Mouse (Mus musculus) neural tube, embryonic 12.5 days (tissue): Measurements from ENCODE around the gene Birc2. TPM values are rescaled to one million over a fixed set of nuclear protein-coding genes. Genes with fewer than 3 reads are reported as not detected.
"Not testable (repeated sequence)": the region's sequence is repeated elsewhere in the genome, so short reads cannot be mapped to it uniquely, and the experiment has no call there.

Experiments
- ATAC-seq: fragments of 200-750 bp; cut with Nextera tagmentation; 2 replicates; pipeline ENCODE4 v1.8.0; 2017; ENCODE audit warnings: low read depth, mild to moderate bottlenecking, moderate TSS enrichment, moderate library complexity; ENCODE audit not compliant: low FRiP score
- H3K27ac ChIP-seq: fragments of 300-500 bp; sonication (generic); 2 replicates; pipeline ENCODE4 v1.5.1; 2016
- H3K27me3 ChIP-seq: fragments of 300-500 bp; sonication (generic); replicated peaks from 2 replicates; pipeline ENCODE4 v1.6.1; 2016; ENCODE audit warnings: mild to moderate bottlenecking
- H3K36me3 ChIP-seq: fragments of 300-500 bp; sonication (generic); 2 replicates; pipeline ENCODE4 v1.6.1; 2016; ENCODE audit warnings: mild to moderate bottlenecking
- H3K4me1 ChIP-seq: fragments of 300-500 bp; sonication (generic); 2 replicates; pipeline ENCODE4 v1.6.1; 2016
- H3K4me2 ChIP-seq: fragments of 300-500 bp; sonication (generic); replicated peaks from 2 replicates; pipeline ENCODE4 v1.6.1; 2016; ENCODE audit warnings: mild to moderate bottlenecking
- H3K4me3 ChIP-seq: fragments of 300-500 bp; sonication (generic); 2 replicates; pipeline ENCODE4 v1.5.1; 2016
- H3K9ac ChIP-seq: fragments of 300-500 bp; sonication (generic); 2 replicates; pipeline ENCODE4 v1.6.1; 2016; ENCODE audit warnings: mild to moderate bottlenecking
- H3K9me3 ChIP-seq: fragments of 300-500 bp; sonication (generic); 2 replicates; pipeline ENCODE4 v1.6.1; 2016; ENCODE audit warnings: mild to moderate bottlenecking
- WGBS: fragments of 180-500 bp; shearing (Covaris S2); methylation state at CpG from one replicate; pipeline ENCODE4 v1.1.7; 2016; 5-methylcytosine and 5-hydroxymethylcytosine counted together
- polyA plus RNA-seq: library from polyadenylated mRNA; unstranded; fragments of >200 nt; fragmentation: Nextera tagmentation; extraction: Ambion mirVana; gene quantifications from 2 replicates; pipeline ENCODE4 v1.2.1, GENCODE M21; 2016

The Birc2 gene
- polyA plus RNA-seq, 1 experiment from 2014 or later: 41.9 TPM

GRCm38 (mm10) chr9:7866981-7867380, 30.1 kb upstream of the Birc2 start:
- not testable (repeated sequence) for H3K4me2 ChIP-seq, H3K4me3 ChIP-seq, H3K4me1 ChIP-seq, ATAC-seq, H3K9ac ChIP-seq, H3K9me3 ChIP-seq, H3K36me3 ChIP-seq, H3K27me3 ChIP-seq, H3K27ac ChIP-seq
- 81% methylated on average over 2 of the region's 2 CpGs for WGBS

- no peaks in the 10 kb centered on the region for H3K27me3 ChIP-seq
- H3K9me3 ChIP-seq: no peaks in the 10 kb centered on the region
- H3K36me3 ChIP-seq: no peaks in the 10 kb centered on the region
- H3K27ac ChIP-seq: no peak overlapping the region
- no peak overlapping the region for H3K4me2 ChIP-seq
- 90% methylated on average over 5 of the region's 5 CpGs for WGBS
- H3K4me3 ChIP-seq: no peak overlapping the region
- no peak overlapping the region for H3K9ac ChIP-seq
- no peaks in the 10 kb centered on the region for H3K4me1 ChIP-seq
- no peak for ATAC-seq
These were observed 24.1 kb upstream of the Birc2 start for GRCm38 (mm10) chr9:7860976-7861375.

GRCm38 (mm10) chr9:7855912-7856311, 19.0 kb upstream of the Birc2 start:
- Histone ChIP-seq H3K4me2 (no peak overlapping the region), H3K9me3 (no peaks in the 10 kb centered on the region), H3K4me3 (no peak overlapping the region), H3K9ac (no peak overlapping the region), H3K4me1 (no peaks in the 10 kb centered on the region), H3K36me3 (no peaks in the 10 kb centered on the region), H3K27ac (no peak overlapping the region), H3K27me3 (no peaks in the 10 kb centered on the region)
- no peak for ATAC-seq
- 63% methylated on average over 3 of the region's 3 CpGs for WGBS

GRCm38 (mm10) chr9:7855374-7855773, 18.5 kb upstream of the Birc2 start:
- H3K27me3 ChIP-seq: no peaks in the 10 kb centered on the region
- H3K4me2 ChIP-seq: no peak overlapping the region
- no peak overlapping the region for H3K9ac ChIP-seq
- H3K27ac ChIP-seq: no peak overlapping the region
- no peaks in the 10 kb centered on the region for H3K4me1 ChIP-seq
- peak; percentile 48; the same call in 1 of the 2 replicates for ATAC-seq
- H3K9me3 ChIP-seq: no peaks in the 10 kb centered on the region
- no peaks in the 10 kb centered on the region for H3K36me3 ChIP-seq
- H3K4me3 ChIP-seq: no peak overlapping the region
- WGBS: 48% methylated on average over 1 of the region's 1 CpGs

- H3K9me3 ChIP-seq, H3K9ac ChIP-seq, H3K4me1 ChIP-seq, H3K4me3 ChIP-seq, H3K27me3 ChIP-seq, H3K4me2 ChIP-seq, H3K36me3 ChIP-seq, ATAC-seq, H3K27ac ChIP-seq: not testable (repeated sequence)
- 79% methylated on average over 14 of the region's 14 CpGs for WGBS
These were observed 17.3 kb upstream of the Birc2 start for GRCm38 (mm10) chr9:7854196-7854595.

- 88% methylated on average over 4 of the region's 4 CpGs for WGBS
- Histone ChIP-seq H3K27ac (no peak overlapping the region), H3K27me3 (no peaks in the 10 kb centered on the region), H3K4me3 (no peak overlapping the region), H3K4me2 (no peak overlapping the region), H3K9ac (no peak overlapping the region), H3K4me1 (no peaks in the 10 kb centered on the region), H3K36me3 (no peaks in the 10 kb centered on the region), H3K9me3 (no peaks in the 10 kb centered on the region)
- ATAC-seq: no peak
These were observed 15.7 kb upstream of the Birc2 start for GRCm38 (mm10) chr9:7852346-7853230.

- no peak for ATAC-seq
- Histone ChIP-seq H3K27me3 (no peaks in the 10 kb centered on the region), H3K4me1 (no peaks in the 10 kb centered on the region), H3K36me3 (no peaks in the 10 kb centered on the region), H3K9ac (no peak overlapping the region), H3K27ac (no peak overlapping the region), H3K4me2 (no peak overlapping the region), H3K9me3 (no peaks in the 10 kb centered on the region), H3K4me3 (no peak overlapping the region)
- WGBS: 88% methylated on average over 8 of the region's 8 CpGs
These were observed 15.0 kb upstream of the Birc2 start for GRCm38 (mm10) chr9:7851841-7852240.

- H3K4me3 ChIP-seq: no peak overlapping the region
- H3K27me3 ChIP-seq: no peaks in the 10 kb centered on the region
- H3K4me1 ChIP-seq: no peaks in the 10 kb centered on the region
- H3K36me3 ChIP-seq: no peaks in the 10 kb centered on the region
- H3K9me3 ChIP-seq: no peaks in the 10 kb centered on the region
- WGBS: 94% methylated on average over 18 of the region's 18 CpGs
- no peak overlapping the region for H3K9ac ChIP-seq
- ATAC-seq: no peak
- no peak overlapping the region for H3K27ac ChIP-seq
- no peak overlapping the region for H3K4me2 ChIP-seq
These were observed 11.3 kb upstream of the Birc2 start for GRCm38 (mm10) chr9:7848191-7848590.

GRCm38 (mm10) chr9:7846667-7847199, 9.9 kb upstream of the Birc2 start:
- Histone ChIP-seq H3K4me1 (no peaks in the 10 kb centered on the region), H3K36me3 (no peaks in the 10 kb centered on the region), H3K27ac (no peak overlapping the region), H3K9me3 (no peaks in the 10 kb centered on the region), H3K4me3 (no peak overlapping the region), H3K9ac (no peak overlapping the region), H3K4me2 (no peak overlapping the region), H3K27me3 (no peaks in the 10 kb centered on the region)
- WGBS: 90% methylated on average over 1 of the region's 1 CpGs
- no peak for ATAC-seq

GRCm38 (mm10) chr9:7845216-7845895, 8.5 kb upstream of the Birc2 start:
- 64% methylated on average over 4 of the region's 4 CpGs for WGBS
- no peaks in the 10 kb centered on the region for H3K27me3 ChIP-seq

GRCm38 (mm10) chr9:7841221-7841620, 4.4 kb upstream of the Birc2 start:
- no peak for ATAC-seq
- Histone ChIP-seq H3K9me3 (no peaks in the 10 kb centered on the region), H3K36me3 (no peaks in the 10 kb centered on the region), H3K4me2 (no peak overlapping the region), H3K4me1 (no peaks in the 10 kb centered on the region), H3K27ac (no peak overlapping the region), H3K27me3 (no peaks in the 10 kb centered on the region), H3K4me3 (no peak overlapping the region), H3K9ac (no peak overlapping the region)
- 60% methylated on average over 6 of the region's 6 CpGs for WGBS

More at GRCm38 (mm10) chr9:7845216-7845895, 8.5 kb upstream of the Birc2 start:
- Histone ChIP-seq H3K4me2 (no peak overlapping the region), H3K4me1 (no peaks in the 10 kb centered on the region), H3K9ac (no peak overlapping the region), H3K4me3 (no peak overlapping the region), H3K27ac (no peak overlapping the region), H3K9me3 (no peaks in the 10 kb centered on the region), H3K36me3 (no peaks in the 10 kb centered on the region)
- no peak; the same call in 1 of the 2 replicates for ATAC-seq

- no peaks in the 10 kb centered on the region for H3K9me3 ChIP-seq
- H3K9ac ChIP-seq: peak overlapping the region; percentile 76
- no peaks in the 10 kb centered on the region for H3K27me3 ChIP-seq
- WGBS: 20% methylated on average over 14 of the region's 14 CpGs
- ATAC-seq: peak; percentile 30
- H3K36me3 ChIP-seq: peaks cover 12% of the 10 kb centered on the region
- H3K27ac ChIP-seq: peak overlapping the region; percentile 96
- peak overlapping the region; percentile 69 for H3K4me2 ChIP-seq
- peaks cover 10% of the 10 kb centered on the region; the same call in 1 of the 2 replicates for H3K4me1 ChIP-seq
- H3K4me3 ChIP-seq: peak overlapping the region; percentile 62
These were observed 1.1 kb upstream of the Birc2 start for GRCm38 (mm10) chr9:7837806-7838440.
